Mouse (Mus musculus): ENCODE measurements at regions not wholly inside any gene's neighbourhood (a gene's known extent, or its start where the extent isn't known, plus 50 kb on each side); places are given as distances from the start of the nearest gene placed in this dataset.

DNA sequence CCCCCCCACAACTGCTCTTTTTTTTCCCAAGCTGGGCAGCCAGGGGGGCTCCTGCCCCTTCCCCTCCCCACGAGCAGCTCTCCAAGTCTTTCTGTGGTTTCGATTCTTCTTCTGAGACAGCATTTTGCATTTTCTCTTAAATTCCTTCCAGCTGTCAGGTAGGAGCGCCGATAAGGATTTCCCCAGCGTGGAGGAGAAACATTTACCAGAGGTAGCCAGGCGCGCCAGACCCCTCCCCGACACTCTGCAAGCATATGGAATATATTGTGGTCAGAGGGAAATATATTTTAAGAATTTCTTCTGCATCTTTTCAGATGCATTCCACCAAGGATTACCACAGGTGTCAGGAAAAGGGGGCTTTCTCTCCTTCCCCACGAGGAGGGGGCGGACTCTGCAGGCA is 111.9 kb downstream of the Tbx5 start:
- no peak for DNase-seq

DNA sequence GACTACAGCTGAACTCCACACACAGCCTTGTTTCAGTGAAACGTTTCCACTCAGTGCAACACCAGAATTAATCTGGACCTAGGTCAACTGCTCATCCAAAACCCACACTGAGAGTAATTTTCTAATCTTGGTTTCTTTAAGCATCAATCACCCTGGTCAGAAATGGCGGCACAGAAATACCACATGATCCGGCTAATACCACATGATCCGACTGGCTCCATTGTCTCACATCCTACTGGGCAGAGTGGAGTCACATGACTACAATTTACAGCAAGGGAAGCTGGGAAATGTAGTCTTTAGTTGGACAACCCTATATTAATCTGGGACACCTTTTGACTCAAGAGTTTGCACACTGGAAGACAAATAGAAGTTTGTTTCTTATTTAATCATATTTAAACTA is 115.9 kb downstream of the Tbx5 start:
- DNase-seq = peak; percentile 56

DNA sequence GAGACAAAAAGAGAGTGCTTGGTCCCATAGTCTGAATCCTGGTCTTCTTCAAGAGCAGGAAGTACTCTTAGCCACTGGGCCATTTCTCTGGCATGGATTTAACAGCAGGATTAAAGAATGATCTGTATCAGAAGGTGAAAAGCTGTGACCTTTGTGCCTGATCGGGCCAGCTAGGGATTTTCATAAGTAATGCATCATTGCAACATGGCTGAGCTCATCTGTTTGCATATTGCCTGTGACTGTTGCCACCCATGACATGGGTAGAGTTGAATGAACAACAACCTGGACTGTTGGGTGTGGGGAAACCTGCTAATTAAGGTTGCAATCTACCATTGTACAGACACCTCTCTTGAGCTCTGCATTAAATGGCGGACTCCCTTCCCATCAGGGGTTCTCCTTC is 119.6 kb downstream of the Tbx5 start:
- no peak for DNase-seq

DNA sequence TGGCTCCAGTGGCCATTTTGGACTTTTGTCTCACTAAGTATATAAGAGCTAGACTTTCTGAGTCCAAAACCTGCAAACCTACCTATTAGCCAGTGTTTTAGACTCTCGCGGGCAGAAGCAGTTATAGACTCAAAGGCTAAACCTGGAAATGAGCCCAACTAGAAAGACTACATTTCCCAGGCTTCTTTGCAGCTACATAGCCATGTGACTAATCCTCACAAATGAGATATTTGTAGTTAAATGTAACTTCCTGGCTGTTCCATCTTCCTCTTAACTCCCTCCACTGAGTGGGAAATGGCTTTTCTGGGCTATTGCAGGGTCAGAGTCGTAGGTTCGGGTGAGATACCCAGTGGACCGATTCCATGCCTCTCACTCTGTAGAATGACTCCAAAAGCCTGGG is 120.7 kb downstream of the Tbx5 start:
- peak; percentile 24 for DNase-seq

DNA sequence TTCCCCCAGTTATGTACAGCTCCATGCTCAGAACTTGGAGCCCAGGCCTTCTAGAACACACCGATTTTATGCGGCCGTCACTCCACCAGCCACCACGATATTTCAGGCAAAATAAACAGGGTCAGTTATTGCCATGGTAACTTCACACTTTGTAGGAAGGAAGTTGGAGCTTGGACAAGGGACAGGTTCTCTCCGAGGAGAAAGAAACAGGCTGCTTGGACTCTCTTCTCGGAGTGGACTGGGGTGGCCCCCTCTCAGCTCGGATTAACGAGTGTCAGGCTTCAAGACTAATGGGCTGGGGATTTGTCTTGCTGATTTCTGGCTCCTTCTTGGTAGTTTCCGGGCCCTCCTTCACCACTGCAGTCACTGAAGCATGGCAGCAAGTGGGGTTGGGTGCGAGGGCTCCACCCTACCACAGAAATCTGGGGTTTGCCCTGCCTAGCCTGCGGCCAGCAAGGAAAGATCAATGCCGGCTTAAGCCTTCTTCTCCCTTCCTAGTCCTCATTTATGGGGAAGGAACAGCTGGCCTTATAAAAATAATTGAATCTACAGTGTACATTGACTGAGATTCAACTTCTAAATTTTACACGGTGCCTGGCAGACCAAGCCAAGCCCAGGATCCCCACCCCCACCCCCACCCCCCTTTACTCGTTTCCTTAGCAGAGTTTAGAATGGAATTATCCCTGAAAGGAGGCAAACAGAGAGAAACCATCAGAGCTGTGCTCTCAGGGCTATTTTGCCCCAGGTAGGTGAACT is 121.5 kb downstream of the Tbx5 start:
- DNase-seq = no peak

DNA sequence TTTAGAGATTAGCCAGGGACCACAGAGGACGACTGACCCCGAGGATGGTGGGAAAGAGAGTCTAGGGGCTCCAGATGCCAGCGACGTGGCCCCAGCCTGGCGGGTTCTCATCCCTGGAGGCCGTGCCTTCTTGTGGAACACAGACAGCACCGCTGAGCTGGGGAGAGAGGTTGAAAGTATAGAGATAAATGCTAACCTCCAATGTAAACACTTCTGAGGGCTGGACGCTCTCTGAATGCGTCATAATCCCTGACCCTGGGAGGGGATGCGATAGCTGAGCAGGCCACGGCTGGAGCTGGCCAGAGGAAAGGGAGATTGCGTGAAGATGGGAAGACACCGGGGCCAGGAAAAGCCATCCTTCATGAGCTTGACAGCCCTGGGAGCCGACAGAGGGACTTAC is 126.5 kb downstream of the Tbx5 start:
- DNase-seq = peak; percentile 25

DNA sequence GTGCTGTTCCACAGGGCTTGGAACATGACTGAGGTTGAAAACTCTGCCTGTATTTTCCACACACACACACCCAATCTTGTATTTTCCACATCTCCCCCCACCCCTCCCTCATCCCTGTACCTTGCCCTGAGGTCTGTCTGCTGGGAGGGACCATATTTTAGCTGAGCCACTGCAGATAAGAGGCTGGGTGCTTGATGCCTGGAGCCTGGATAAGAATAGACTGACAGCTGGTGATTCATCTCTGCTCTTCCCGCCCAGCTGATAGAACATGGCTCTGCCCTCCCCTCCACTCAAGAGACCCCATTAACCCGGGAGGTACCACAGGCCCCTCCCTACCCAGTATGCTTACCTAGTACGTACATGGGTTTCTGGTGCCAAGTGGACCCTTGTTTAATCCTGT is 132.3 kb downstream of the Tbx5 start:
- no peak for DNase-seq

DNA sequence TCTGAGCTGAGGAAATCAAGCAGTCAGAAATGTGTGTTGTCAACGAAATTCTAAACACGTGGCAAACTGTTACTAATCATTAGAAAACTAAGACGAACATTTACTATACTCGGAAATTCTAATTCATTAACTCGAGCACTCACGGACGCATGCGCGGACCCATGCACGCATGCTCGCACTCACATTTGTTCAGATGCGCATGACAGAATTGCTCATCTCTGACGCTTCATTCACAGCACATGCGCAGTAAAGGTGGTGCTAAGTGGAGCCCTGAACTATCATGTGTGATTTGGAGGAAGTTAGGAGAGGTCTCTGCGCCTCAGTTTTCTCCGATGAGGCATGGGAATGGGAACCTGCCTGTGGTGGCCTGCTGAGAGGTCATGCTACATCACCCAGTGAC is 138.8 kb downstream of the Tbx5 start:
- DNase-seq = peak; percentile 83

DNA sequence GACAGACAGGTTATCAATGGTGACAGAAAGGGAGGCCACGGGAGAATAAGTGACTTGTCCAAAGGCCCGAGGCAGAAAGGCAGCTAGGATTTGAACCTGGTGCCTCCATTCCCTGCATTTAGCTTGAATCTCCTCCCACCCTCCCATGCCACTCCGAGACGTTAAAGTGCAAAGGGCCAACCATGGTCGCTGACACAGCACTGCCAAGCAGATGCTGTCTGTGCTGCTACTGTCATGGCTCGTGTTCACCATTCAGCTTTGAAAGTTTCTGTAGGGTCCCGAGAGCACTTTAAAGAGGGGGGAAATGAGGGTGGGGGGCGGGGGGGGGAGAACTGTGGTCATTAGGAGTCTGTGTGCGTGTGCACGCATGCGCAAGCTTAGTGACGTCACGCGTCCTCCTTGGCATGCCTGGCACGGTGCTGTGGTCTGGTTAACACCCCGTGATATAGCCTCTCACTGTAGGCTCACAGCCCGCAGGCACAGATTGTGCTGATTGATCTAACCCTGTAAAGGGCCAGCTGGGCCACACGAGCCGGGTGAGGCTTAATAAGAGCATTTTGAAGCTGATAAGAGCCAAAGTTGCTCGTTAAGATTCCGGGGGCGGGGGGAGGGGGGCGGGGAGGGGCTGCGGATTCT is 140.5 kb downstream of the Tbx5 start:
- peak; percentile 50 for DNase-seq

DNA sequence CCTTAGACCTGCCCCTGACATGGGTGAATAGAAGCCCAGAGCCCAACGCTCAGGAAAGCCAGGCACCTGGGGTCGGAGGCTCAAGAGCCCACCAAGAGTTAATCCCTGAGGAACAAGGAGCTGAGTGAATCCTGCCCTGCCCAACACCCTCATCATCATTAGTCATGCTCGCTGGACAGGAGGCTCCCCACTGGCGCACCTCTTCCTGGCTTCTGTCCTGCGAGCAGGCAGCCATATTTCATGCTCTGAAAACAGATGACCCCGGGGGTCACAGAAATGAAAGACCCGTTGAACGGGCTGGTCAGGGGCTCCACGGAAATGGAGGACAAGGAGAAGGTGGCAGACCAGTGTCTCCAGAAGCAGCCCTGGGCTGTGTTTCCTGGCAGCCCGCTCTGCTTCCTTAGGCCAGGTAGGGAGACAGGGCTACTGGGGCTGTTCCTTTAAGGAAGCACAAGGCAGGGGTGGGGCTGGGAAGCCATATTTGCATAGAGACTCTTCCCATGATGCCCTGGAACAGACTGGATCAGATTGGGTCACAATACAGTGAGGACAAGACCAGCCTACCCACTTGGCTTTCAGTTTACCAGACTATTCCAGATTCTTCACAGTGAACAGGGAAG is 138.1 kb upstream of the Rbm19 start:
- DNase-seq = peak; percentile 33

DNA sequence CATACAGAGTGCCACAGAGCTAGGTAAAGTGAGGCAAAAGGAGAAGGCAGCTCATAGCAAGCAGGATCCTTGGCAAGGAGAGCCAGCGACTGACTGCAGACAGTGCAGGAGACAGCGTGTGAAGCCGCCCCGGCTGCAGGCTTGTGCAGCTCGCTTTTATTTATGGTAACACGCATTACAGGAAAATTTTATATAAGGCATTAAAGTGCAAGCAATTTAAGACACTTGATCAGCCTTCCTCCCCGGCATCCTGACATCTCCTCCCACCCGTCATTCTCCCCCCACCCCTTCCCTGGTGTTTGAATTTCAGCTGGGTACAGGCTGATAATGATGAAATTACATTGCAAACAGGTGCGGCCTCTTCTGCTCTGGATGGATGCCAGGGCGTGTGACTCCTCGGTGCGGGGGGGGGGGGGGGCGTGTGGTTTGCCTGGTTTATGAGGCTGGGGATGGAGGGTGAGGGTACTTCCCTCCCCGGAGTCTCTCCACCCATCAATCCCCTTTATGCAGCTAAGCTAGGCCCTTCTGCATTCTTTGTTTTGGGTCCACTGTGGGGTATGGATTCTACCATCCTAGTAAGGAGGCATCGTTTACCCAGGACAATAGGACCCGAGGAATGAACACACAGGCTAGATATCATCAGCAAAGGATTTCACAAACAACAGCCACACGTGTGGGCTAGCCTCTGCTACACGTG is 135.0 kb upstream of the Rbm19 start:
- DNase-seq = no peak

DNA sequence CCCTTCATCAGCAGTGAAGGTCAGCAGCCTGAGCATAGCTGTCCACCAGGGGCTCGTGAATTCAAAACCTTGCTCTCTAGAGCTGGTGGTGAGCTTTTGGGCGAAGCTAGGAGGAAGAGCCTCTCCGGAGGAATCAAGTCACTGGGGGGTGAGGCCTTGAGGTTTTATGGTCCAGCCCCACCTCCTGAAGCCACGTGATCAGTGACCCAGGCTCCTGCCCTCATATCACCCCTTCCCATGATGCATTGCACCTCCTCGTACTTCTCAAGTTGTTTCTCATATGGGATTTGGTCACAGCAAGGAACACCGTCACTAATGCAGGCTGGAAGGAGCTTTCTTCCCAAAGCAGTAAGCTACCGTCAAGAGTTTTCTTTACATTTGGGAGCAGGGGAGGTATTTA is 132.1 kb upstream of the Rbm19 start:
- DNase-seq = no peak

DNA sequence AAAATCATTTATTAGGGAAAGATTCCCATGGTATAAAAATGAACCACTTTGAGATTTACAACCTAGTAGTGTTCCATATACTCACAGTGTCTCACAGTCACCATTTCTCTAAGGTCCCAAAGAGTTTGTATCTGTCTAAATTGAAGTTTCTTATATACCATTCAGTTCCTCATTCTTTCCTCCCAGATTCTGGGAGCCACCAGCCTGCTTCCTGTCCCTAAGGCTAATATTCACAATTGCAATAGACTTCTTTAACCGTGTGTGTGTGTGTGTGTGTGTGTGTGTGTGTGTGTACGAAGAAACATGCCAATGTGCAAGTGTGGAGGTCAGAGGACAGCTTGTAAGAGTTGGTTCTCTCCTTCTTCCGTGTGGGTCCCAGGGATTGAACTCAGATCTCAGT is 124.1 kb upstream of the Rbm19 start:
- no peak for DNase-seq

DNA sequence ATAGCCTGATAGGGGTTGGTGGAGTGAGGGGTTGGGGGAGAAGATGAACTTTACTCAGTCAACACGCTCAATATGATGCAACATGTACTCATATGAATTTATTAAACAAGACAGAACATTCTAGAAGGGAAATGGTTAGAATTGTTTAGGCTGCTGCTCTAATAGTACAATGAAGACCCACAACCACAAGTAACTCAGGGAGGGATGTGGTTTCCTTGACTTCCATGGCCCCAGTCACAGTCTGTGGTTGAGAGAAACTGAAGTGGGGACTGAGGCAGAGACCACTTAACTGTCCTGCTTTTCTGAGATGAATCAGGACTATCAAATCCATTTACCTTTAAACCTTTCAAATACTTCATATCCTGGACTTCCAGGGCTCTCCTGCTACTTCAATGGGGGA is 120.5 kb upstream of the Rbm19 start:
- no peak for DNase-seq

DNA sequence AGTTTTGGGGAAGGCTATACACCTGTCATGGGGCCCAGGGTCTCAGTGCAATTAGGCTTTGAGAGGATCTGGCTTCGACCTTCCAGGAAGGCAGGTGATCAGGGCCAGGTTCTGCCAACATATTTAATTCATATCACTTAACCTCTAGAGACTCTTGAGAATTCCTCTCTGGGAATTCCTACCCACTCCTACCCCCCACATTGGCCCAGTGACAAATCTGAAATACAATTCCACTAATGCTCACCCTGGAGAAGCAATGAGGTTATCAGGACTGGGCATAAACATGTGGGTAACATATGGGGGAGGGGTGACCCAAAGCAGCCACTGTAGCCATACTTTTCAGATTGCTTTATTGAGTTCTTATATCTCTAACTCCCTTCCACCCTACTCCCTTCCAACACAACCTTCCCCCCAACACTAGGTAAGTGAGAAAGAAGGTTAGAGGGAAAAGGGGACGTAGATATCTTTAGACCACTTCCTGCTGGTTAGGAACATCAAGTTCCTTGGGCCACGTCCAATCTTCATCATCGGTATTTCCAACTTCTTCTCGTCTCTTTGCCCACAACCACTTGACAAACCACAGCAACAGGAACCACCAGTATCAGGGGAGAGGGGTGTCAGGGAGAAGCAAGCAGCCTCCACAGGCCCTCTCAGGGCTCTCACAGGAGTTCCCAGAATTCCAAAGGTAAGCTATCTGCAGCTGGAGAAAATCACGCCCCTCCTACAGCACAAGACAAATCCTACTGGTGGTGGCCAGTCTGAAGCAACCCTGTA is 110.4 kb upstream of the Rbm19 start:
- DNase-seq = no peak

DNA sequence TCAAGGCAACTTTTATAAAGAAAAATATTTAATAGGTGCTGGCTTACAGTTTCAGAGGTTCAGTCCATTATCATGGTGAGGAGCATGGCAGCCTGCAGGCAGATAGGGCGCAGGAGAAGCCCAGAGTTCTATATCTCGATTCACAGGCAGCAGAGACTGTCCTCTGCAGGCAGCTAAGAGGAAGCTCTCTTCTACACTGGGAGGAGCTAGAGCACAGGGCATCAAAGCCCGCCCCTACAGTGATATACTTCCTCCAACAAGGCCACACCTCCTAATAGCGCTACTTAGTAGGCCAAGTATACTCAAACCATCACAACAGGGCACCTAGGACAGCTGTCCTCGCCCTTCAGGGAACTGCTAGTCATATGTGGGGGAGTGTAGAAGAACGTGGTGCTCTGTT is 108.5 kb upstream of the Rbm19 start:
- DNase-seq = no peak

DNA sequence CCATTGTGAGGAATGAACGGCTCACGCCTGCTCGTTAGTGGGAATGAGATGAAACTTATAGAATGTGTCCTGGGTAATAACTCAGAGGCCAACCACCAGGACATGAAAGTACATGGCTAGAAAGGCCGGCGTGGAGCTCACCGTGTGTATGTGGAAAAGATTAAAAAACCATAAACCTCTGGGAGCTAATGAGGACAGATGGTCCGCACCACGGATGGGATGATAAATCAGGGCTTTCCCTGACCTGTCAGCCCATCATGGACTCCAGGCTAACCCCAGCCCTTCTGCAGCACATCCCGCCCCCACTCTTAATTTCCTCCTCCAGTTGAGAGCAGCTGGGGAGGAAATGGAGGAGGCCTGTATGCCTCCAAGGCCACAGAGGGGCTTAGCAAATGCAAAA is 108.0 kb upstream of the Rbm19 start:
- DNase-seq = peak; percentile 7

DNA sequence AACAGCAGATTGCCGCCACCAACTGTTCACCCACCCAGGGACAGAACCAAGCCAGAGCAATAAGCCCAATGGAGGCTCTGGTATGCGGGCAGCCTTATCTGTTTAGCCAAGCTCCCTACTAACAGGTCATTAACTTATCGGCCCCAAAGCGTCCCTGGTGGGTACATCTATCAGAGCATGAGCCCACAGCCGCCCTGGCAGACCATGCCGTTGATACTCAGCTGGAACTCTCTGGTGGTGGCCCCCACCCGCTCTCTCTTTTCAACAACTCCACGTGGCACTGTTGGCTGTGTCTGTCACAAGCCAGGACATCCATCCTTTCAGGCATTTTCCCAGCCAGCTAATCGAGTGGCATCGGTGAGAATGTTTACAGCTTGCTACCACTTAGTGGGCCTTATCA is 100.8 kb upstream of the Rbm19 start:
- no peak for DNase-seq

DNA sequence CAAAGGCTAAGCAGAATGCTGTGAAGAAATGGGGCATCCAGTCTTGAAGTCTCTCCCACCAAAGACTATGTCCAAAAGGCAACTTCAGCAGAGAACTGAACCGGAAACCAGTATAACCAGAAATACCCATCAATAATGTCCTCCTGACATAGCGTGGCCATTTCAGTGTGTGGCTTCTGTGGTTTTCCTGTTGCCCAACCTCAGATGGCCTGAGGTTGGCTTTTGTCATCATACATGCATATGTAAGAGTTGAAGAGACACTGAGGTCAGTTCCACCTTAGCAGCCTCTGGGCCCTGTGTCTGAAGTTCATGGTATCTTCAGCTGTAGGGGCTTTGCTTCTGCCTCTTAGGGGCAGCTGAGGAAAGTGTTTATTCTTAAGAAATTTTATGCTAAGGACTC is 98.1 kb upstream of the Rbm19 start:
- DNase-seq = no peak

DNA sequence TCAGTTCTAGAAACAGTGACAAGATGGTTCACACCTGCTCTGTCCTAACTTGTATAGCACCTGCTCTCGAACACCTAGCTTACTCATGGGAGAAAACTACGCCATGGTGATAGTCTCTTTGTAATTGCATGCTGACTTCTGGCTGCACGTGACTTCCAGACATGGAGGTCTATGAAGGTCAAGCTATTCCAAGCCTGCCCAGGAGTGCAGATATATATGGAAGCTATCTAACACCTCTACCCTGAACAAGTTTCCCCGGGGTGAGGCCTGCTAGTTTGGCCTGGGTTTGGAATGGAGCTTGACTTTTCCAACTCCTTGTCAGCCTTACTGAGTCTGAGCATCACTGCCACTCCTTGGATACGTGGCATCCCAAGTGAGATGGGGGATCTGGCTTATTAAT is 95.5 kb upstream of the Rbm19 start:
- DNase-seq = no peak

DNA sequence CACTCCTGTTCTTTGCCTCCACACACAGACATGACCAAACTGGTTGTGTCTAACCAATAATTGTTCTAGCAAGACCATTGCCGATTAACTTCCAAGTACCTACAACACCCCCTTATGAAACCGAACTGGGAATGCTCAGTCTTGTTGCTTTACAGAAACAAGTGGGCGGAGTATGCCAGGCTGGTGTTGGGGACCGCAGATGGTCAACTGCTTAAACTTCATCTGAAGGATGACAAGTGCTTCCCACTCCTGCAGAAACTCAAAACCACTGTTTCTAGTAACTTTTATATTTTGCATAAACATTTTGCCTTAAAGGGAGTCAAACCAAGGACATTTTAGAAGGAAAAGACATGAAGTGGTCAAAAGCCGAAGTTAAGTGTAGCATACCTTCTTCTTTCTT is 94.0 kb upstream of the Rbm19 start:
- DNase-seq = no peak

DNA sequence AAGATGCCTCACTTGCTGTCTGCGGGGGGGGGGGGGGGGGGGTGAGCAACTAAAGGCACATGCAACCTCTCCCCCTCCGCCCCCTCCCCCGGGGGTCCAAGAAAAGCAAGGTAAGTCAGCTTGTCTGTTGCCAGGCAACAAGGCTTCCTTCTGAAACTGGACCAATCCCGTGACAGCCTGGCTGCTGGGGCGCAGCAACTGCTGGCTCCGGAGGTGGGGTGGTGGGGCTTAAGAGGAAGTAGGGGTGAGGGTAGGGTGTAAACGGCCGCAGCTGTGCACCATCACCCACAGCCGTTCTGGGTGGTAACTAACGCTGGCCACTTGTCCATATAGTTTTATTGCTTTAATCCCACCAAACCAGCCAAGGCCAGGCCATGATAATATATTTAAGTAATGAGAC is 92.2 kb upstream of the Rbm19 start:
- DNase-seq = peak; percentile 80

DNA sequence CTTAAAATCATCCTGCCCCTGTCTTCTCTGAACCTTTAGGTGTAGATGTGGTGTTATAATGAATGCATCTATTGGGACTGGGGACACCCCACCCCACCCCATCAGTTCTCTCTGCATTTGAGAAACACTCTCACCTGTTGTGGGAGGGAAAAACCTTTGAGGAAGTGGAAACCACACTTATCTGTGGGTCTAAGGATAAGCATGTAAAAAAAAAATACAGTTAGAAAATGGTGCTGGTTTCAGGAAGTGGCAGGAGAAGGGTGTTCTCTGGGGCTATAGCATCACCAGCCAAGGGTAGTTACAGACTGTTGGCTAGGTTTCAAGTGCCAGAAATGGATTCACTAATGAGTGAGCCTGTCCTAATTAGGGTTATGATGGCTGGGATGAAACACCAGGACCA is 91.1 kb upstream of the Rbm19 start:
- peak; percentile 24 for DNase-seq
